Mouse (Mus musculus) cerebellum, adult 2 months (tissue): ENCODE measurements around the gene Fam129a. TPM values are rescaled to one million over a fixed set of nuclear protein-coding genes. Genes with fewer than 3 reads are reported as not detected.
"Not testable (repeated sequence)": the region's sequence is repeated elsewhere in the genome, so short reads cannot be mapped to it uniquely, and the experiment has no call there.

ENCODE experiments used
- DNase-seq, 2 experiments: peaks; one replicate each; pipeline ENCODE4 v3.0.0; 2021
- H3K27ac ChIP-seq: fragments of 200-500 bp; 2 replicates; pipeline ENCODE4 v1.5.1; 2012; ENCODE audit warnings: low read length, control low read depth, inconsistent platforms; ENCODE audit not compliant: insufficient read depth
- H3K27me3 ChIP-seq: fragments of 200-500 bp; 2 replicates; pipeline ENCODE4 v1.6.1; 2012; ENCODE audit warnings: inconsistent platforms, mild to moderate bottlenecking, low read length, moderate library complexity; ENCODE audit not compliant: control insufficient read depth, insufficient read depth
- H3K4me1 ChIP-seq: fragments of 200-500 bp; 2 replicates; pipeline ENCODE4 v1.6.1; 2011; ENCODE audit warnings: low read length; ENCODE audit not compliant: control insufficient read depth, insufficient read depth
- H3K4me3 ChIP-seq: fragments of 200-500 bp; replicated peaks from 2 replicates; pipeline ENCODE3; 2011; ENCODE audit warnings: mild to moderate bottlenecking, low read depth, low read length, control low read depth; ENCODE audit not compliant: insufficient read depth
- CTCF ChIP-seq: fragments of 200-500 bp; IDR thresholded peaks from 2 replicates; pipeline ENCODE4 v1.5.1; 2011; ENCODE audit warnings: low read depth, mild to moderate bottlenecking, control low read depth, low read length, moderate library complexity, borderline replicate concordance; ENCODE audit not compliant: insufficient read depth
- POLR2A ChIP-seq: fragments of 200-500 bp; IDR thresholded peaks from 2 replicates; pipeline ENCODE4 v1.6.1; 2011; ENCODE audit warnings: low read length, control low read depth, borderline replicate concordance; ENCODE audit not compliant: insufficient read depth
- whole genome bisulfite sequencing: fragments of 180-500 bp; shearing (Covaris S2); methylation state at CpG from one replicate; pipeline ENCODE4 v1.1.7; 2018; 5-methylcytosine and 5-hydroxymethylcytosine counted together
- polyA plus RNA-seq: library from polyadenylated mRNA; depleted of rRNA; stranded (reverse); fragments of >200 nt; gene quantifications from 2 replicates; pipeline ENCODE4 v1.2.3, GENCODE M21; 2012

The Fam129a gene
- polyA plus RNA-seq, 1 experiment: 1.3 TPM

GRCm38 (mm10) chr1:151592085-151593017, 21.4 kb downstream of the Fam129a start:
- Histone ChIP-seq H3K27ac (no peak overlapping the region), H3K4me1 (no peaks in the 10 kb centered on the region), H3K27me3 (no peaks in the 10 kb centered on the region), H3K4me3 (no peak overlapping the region)
- WGBS: 66% methylated on average over 13 of the region's 13 CpGs
- no peak for DNase-seq
- no peak for TF ChIP-seq CTCF
- TF ChIP-seq POLR2A: no peak

DNA sequence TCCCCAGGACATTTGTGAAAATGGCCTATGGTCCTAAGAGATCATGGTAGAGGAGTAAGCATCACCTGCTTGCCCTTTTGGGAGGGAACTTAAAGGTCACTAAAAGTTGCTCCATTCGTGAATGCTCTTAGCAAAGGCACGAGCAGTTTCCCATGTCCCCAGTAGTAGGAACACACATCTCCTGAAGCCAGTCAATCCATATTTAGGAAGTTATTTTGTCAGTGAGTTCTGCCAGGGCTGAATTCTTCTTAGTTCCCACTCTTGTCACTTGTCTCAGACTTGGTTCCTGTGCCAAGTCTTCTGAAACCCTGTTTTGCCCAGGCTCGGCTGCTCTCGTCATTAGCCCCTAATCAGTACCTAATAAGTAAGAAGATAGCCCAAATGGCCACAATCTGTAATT, 23.9 kb downstream of the Fam129a start:
- TF ChIP-seq POLR2A (no peak), CTCF (no peak)
- no peak for DNase-seq
- Histone ChIP-seq H3K27ac (no peak overlapping the region), H3K4me1 (no peaks in the 10 kb centered on the region), H3K4me3 (no peak overlapping the region), H3K27me3 (no peaks in the 10 kb centered on the region)
- WGBS: 80% methylated on average over 4 of the region's 4 CpGs

GRCm38 (mm10) chr1:151595600-151596299, 24.8 kb downstream of the Fam129a start:
- Histone ChIP-seq H3K4me3 (no peak overlapping the region), H3K4me1 (no peaks in the 10 kb centered on the region), H3K27me3 (no peaks in the 10 kb centered on the region), H3K27ac (no peak overlapping the region)
- no peak for DNase-seq
- TF ChIP-seq CTCF: no peak
- TF ChIP-seq POLR2A: no peak
- WGBS: 49% methylated on average over 12 of the region's 12 CpGs

GRCm38 (mm10) chr1:151596562-151596961, 25.6 kb downstream of the Fam129a start:
- TF ChIP-seq CTCF: no peak
- TF ChIP-seq POLR2A: no peak
- DNase-seq: no peak
- WGBS: 74% methylated on average over 8 of the region's 8 CpGs

GRCm38 (mm10) chr1:151597677-151598297, 26.8 kb downstream of the Fam129a start:
- no peak for DNase-seq
- TF ChIP-seq CTCF (no peak), POLR2A (no peak)
- Histone ChIP-seq H3K4me3 (no peak overlapping the region), H3K4me1 (no peaks in the 10 kb centered on the region), H3K27me3 (no peaks in the 10 kb centered on the region), H3K27ac (no peak overlapping the region)
- WGBS: 63% methylated on average over 6 of the region's 6 CpGs

More at GRCm38 (mm10) chr1:151596562-151596961, 25.6 kb downstream of the Fam129a start:
- Histone ChIP-seq H3K27ac (no peak overlapping the region), H3K27me3 (no peaks in the 10 kb centered on the region), H3K4me1 (no peaks in the 10 kb centered on the region), H3K4me3 (no peak overlapping the region)

DNA sequence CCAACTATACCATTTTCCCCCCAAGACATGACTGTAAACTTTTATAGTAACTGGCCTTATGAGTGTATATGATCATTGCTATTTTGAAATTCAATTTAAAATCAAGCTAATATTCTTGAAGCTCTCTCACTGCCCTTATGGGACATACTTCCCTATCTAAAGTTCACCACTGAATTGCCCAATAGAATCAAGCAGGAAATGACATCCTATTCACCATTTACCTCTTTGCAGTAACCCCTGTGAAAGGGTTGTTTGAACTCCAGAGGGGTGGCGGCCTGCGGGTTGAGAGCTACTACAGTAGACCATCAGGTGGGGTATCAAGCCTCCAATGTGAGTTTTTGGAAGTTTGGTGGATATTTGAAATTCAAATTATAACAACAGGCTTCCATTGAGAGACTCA, 27.9 kb downstream of the Fam129a start:
- WGBS: 98% methylated on average over 2 of the region's 2 CpGs
- Histone ChIP-seq H3K4me3 (no peak overlapping the region), H3K27me3 (no peaks in the 10 kb centered on the region), H3K27ac (no peak overlapping the region), H3K4me1 (no peaks in the 10 kb centered on the region)
- TF ChIP-seq CTCF (no peak), POLR2A (no peak)
- no peak for DNase-seq

GRCm38 (mm10) chr1:151604328-151604727, 33.3 kb downstream of the Fam129a start:
- H3K27me3 ChIP-seq: no peaks in the 10 kb centered on the region
- no peak for DNase-seq
- H3K27ac ChIP-seq: no peak overlapping the region
- H3K4me3 ChIP-seq: no peak overlapping the region
- no peak for TF ChIP-seq CTCF
- no peak for TF ChIP-seq POLR2A
- WGBS: 69% methylated on average over 2 of the region's 2 CpGs
- H3K4me1 ChIP-seq: no peaks in the 10 kb centered on the region

DNA sequence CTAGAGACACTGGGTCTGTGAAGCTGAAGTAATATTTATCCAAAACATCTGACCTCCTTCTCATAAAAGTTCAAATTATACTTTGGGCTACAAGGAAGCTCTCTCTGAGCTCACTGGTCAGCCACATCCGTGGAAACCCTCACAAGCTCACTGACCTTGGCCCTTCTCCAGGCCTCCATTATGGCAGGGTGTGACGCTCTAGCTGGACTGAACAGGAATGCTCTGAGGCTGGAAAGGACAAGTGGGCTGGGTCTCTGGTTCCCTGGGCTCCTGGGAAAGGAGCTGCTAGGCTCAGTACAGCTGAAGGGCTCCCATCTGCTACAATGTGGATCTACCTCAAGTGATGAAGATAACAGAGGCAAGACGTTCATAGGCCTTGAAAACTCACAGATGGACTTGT, 37.0 kb downstream of the Fam129a start:
- not testable (repeated sequence) for H3K27me3 ChIP-seq, H3K4me1 ChIP-seq, H3K4me3 ChIP-seq, DNase-seq, H3K27ac ChIP-seq
- 40% methylated on average over 3 of the region's 3 CpGs for WGBS
